Mouse (Mus musculus) liver, embryonic 14.5 days (tissue): Measurements from ENCODE around the gene Pip5k1b. TPM values are rescaled to one million over a fixed set of nuclear protein-coding genes. Genes with fewer than 3 reads are reported as not detected.

Experiments
- ATAC-seq: fragments of 200-750 bp; cut with Nextera tagmentation; 2 replicates; pipeline ENCODE4 v1.8.0; 2017; ENCODE audit warnings: moderate number of reproducible peaks, mild to moderate bottlenecking, moderate library complexity; ENCODE audit not compliant: insufficient read depth
- DNase-seq, 3 experiments: peaks; one replicate each; pipeline ENCODE4 v3.0.0-alpha.2; 2012 to 2013; ENCODE audit warnings: low read depth in 3 of 3, low spot score in 3 of 3
- H3K27ac ChIP-seq: fragments of 300-500 bp; sonication (generic); 2 replicates; pipeline ENCODE4 v1.5.1; 2014; ENCODE audit warnings: moderate library complexity, mild to moderate bottlenecking, control low read depth, inconsistent platforms
- H3K27me3 ChIP-seq: fragments of 300-500 bp; sonication (generic); 2 replicates; pipeline ENCODE4 v1.6.1; 2014; ENCODE audit warnings: mild to moderate bottlenecking, low read length, moderate library complexity; ENCODE audit not compliant: control insufficient read depth, insufficient read depth
- H3K36me3 ChIP-seq: fragments of 300-500 bp; sonication (generic); replicated peaks from 2 replicates; pipeline ENCODE4 v1.6.1; 2014; ENCODE audit warnings: low read depth; ENCODE audit not compliant: control insufficient read depth, insufficient read depth
- H3K4me1 ChIP-seq, 2 experiments: fragments of 200-500 bp in 1 of 2; fragments of 300-500 bp in 1 of 2; sonication (generic) in 1 of 2; replicated peaks; 2 replicates each; pipeline ENCODE4 v1.6.1; 2012 to 2014; ENCODE audit warnings: antibody characterized with exemption in 1 of 2, inconsistent platforms in 1 of 2, low read length in 1 of 2; ENCODE audit not compliant: control insufficient read depth in 2 of 2, insufficient read depth in 2 of 2
- H3K4me2 ChIP-seq: fragments of 300-500 bp; sonication (generic); 2 replicates; pipeline ENCODE4 v1.6.1; 2014; ENCODE audit warnings: low read depth, mild to moderate bottlenecking, control low read depth, moderate library complexity
- H3K4me3 ChIP-seq, 2 experiments: fragments of 200-500 bp in 1 of 2; fragments of 300-500 bp in 1 of 2; sonication (generic) in 1 of 2; 2 replicates each; pipeline ENCODE4 v1.5.1; 2012 to 2014; ENCODE audit warnings: low read depth in 2 of 2, low read length in 2 of 2, mild to moderate bottlenecking in 2 of 2, control low read depth in 1 of 2, inconsistent platforms in 1 of 2, moderate library complexity in 1 of 2; ENCODE audit not compliant: insufficient read depth in 1 of 2
- H3K9ac ChIP-seq: fragments of 300-500 bp; sonication (generic); replicated peaks from 2 replicates; pipeline ENCODE4 v1.6.1; 2014; ENCODE audit warnings: mild to moderate bottlenecking, control low read depth, moderate library complexity
- H3K9me3 ChIP-seq: fragments of 300-500 bp; sonication (generic); 2 replicates; pipeline ENCODE4 v1.6.1; 2016; ENCODE audit warnings: low read length, mixed read lengths; ENCODE audit not compliant: control insufficient read depth
- CTCF ChIP-seq: IDR thresholded peaks from 2 replicates; pipeline ENCODE4 v1.5.1; 2016; ENCODE audit warnings: antibody characterized with exemption, low read depth, control low read depth
- EP300 ChIP-seq: IDR thresholded peaks from 2 replicates; pipeline ENCODE4 v1.6.1; 2016; ENCODE audit warnings: antibody characterized with exemption, low read depth
- WGBS: fragments of 180-500 bp; shearing (Covaris S2); extraction: QIAGEN DNeasy Blood & Tissue Kit; methylation state at CpG from one replicate; pipeline ENCODE4 v1.1.7; 2014; ENCODE audit not compliant: insufficient replicate concordance; 5-methylcytosine and 5-hydroxymethylcytosine counted together
- polyA plus RNA-seq, 2 experiments: library from polyadenylated mRNA; depleted of rRNA in 1 of 2; stranded (reverse) in 1 of 2; unstranded in 1 of 2; fragments of >200 nt; fragmentation: Nextera tagmentation in 1 of 2; extraction: Ambion mirVana in 1 of 2; gene quantifications; 2 replicates each; pipeline versions ENCODE4 v1.2.1 to v1.2.3; 2012 to 2014

Gene Pip5k1b
- polyA plus RNA-seq, 2 experiments: 8.1 to 10.8 TPM

DNA sequence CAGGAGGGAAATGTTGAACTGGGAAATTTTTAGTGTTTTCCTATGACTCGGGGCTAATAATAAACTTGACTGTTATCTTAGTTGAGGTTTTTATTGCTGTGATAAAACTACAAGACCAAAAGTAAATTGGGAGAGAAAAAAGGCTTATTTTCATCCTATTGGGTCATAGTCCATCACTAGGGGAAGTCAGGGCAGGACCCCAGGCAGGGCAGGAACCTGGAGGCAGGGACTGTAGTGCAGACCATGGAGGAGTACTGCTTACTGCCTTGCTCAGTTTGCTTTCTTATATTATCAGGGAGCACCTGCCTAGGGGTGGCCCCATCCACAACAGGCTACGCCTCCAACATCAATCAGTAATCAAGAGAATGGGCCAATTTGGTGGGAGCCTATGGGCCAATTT is 101.2 kb downstream of the Pip5k1b start:
- ATAC-seq (no peak), DNase-seq (no peak)
- 51% methylated on average over 2 of the region's 2 CpGs for WGBS
- peaks cover 10 to 27% of the 10 kb centered on the region in 2 experiments for H3K4me1 ChIP-seq
- H3K27me3 ChIP-seq: no peaks in the 10 kb centered on the region
- no peak overlapping the region for H3K9ac ChIP-seq
- H3K36me3 ChIP-seq: no peaks in the 10 kb centered on the region
- no peak overlapping the region for H3K4me3 ChIP-seq
- H3K4me2 ChIP-seq: no peak overlapping the region
- H3K27ac ChIP-seq: no peak overlapping the region
- no peaks in the 10 kb centered on the region for H3K9me3 ChIP-seq
- TF ChIP-seq EP300: no peak
- TF ChIP-seq CTCF: no peak

DNA sequence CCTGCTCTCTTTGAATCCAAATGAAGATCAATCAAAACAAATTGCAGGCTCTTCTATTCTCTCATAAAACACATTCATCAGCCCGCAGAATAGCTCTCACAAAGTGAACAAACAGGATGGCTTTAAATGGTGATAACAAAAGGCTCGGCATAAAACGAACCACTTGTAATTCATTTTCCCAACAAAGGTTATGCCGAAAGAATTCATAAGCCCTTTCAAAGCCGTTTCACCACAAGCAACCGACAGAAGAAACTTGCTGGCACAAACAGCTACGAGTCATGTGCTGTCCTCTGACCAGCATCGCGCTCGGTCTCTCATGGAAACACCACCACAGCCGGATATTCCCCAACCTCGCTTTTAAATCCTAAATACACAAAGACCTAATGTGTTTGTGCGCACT is 102.3 kb downstream of the Pip5k1b start:
- TF ChIP-seq EP300 (no peak), CTCF (no peak)
- Histone ChIP-seq H3K4me2 (no peak overlapping the region), H3K27ac (no peak overlapping the region), H3K9ac (no peak overlapping the region), H3K27me3 (no peaks in the 10 kb centered on the region), H3K9me3 (no peaks in the 10 kb centered on the region), H3K4me1 (peaks cover 10 to 27% of the 10 kb centered on the region in 2 experiments), H3K36me3 (no peaks in the 10 kb centered on the region), H3K4me3 (no peak overlapping the region)
- ATAC-seq: no peak
- no peak for DNase-seq
- WGBS: 84% methylated on average over 13 of the region's 13 CpGs

DNA sequence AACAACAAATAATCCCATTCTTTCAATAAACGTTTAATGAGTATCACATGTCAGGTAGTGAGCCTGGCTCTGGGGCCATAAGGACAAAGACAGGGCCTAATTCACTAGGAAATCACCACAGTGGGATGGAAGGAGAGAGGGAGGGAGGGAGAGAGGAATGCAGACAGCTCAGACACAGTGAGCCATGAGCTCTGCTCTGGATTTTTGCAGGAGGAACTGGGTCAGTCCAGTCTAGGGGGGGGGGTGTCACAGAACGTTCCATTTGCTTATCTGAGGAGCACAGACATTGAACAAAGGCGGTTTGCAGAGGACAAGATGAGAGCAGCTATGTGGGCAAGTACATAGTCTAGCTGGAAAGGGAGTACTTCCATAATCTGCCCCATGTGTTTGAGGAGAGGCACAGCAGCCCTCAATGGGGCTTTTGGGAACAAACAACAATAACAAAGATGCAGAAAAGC is 103.2 kb downstream of the Pip5k1b start:
- Histone ChIP-seq H3K4me2 (no peak overlapping the region), H3K9me3 (no peaks in the 10 kb centered on the region), H3K4me1 (peaks cover 10 to 27% of the 10 kb centered on the region in 2 experiments), H3K27me3 (no peaks in the 10 kb centered on the region), H3K36me3 (no peaks in the 10 kb centered on the region), H3K9ac (peak overlapping the region; percentile 6), H3K27ac (no peak overlapping the region), H3K4me3 (no peak overlapping the region)
- ATAC-seq: peak; percentile 92
- 20% methylated on average over 3 of the region's 3 CpGs for WGBS
- TF ChIP-seq CTCF: peak; percentile 15; the same call in 1 of the 2 replicates
- peak; percentile 79 for TF ChIP-seq EP300
- peak in 2 of 3 experiments; percentile 39 to 53 for DNase-seq

DNA sequence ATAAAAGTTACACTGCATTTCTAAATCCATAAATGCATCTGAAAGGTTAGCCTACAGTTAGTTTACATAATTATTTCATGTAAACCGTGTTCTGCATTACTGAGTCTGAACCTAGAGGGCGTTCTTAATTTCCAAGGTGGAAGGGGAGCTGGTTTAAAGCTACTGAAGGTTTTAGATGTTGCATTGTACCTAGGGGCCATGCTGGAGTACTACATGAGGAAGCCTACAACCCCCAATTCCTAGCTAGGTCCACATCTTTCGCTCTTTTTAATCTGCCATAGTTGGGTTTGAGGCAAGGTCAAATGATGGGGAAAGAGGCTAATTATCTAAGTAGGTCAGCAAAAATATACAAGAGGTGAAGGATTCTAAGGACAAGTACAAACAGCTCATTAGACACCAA is 104.0 kb downstream of the Pip5k1b start:
- ATAC-seq: no peak
- Histone ChIP-seq H3K4me2 (no peak overlapping the region), H3K4me3 (no peak overlapping the region), H3K36me3 (no peaks in the 10 kb centered on the region), H3K27ac (no peak overlapping the region), H3K9me3 (no peaks in the 10 kb centered on the region), H3K9ac (no peak overlapping the region), H3K4me1 (peaks cover 10 to 27% of the 10 kb centered on the region in 2 experiments), H3K27me3 (no peaks in the 10 kb centered on the region)
- WGBS: 76% methylated on average over 3 of the region's 3 CpGs
- DNase-seq: no peak
- TF ChIP-seq EP300 (no peak), CTCF (0 out of 2 replicates have a peak, but pooled peaks have one; percentile 4)

DNA sequence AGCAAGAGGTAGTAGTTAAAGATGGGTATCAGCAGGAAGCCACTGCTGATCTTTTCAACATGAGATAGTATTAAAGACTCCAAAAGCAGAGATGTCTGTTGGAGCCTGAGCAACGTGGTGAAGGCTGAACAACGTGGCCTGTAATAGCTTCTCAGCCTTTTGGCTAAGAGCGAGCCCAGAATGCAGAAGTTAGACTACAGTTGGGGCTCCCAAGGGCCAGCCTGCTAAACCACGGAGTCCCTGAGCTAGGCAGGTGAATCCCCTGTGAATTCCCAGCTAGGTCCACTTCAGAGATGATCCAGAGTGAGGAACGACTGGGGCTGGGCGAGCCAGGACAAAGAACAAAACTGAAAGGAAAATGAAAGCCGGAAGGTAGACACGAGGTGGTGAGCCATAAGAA is 104.9 kb downstream of the Pip5k1b start:
- no peak overlapping the region for H3K9ac ChIP-seq
- WGBS: 67% methylated on average over 8 of the region's 8 CpGs
- H3K27me3 ChIP-seq: no peaks in the 10 kb centered on the region
- TF ChIP-seq EP300 (no peak), CTCF (no peak)
- DNase-seq: no peak
- no peaks in the 10 kb centered on the region for H3K36me3 ChIP-seq
- H3K4me1 ChIP-seq: peaks cover 10 to 27% of the 10 kb centered on the region in 2 experiments
- no peak overlapping the region for H3K4me3 ChIP-seq
- no peak overlapping the region for H3K4me2 ChIP-seq
- no peak for ATAC-seq
- H3K9me3 ChIP-seq: no peaks in the 10 kb centered on the region
- no peak overlapping the region for H3K27ac ChIP-seq
